Mouse (Mus musculus): ENCODE measurements around the gene Ahdc1. TPM values are rescaled to one million over a fixed set of nuclear protein-coding genes. Genes with fewer than 3 reads are reported as not detected.

The Ahdc1 gene
- polyA plus RNA-seq, 1 experiment = 58.2 TPM

- Histone ChIP-seq H3K4me3 (no peak overlapping the region), H3K79me2 (ENCODE audit: control insufficient read depth, insufficient read depth) (peaks cover 70% of the 10 kb centered on the region), H3K4me2 (ENCODE audit: low read depth) (no peak overlapping the region), H3K27me3 (ENCODE audit: control insufficient read depth, insufficient read depth, insufficient read length) (no peaks in the 10 kb centered on the region), H3K36me3 (ENCODE audit: control insufficient read depth, insufficient read depth) (no peaks in the 10 kb centered on the region), H3ac (ENCODE audit: control insufficient read depth, insufficient read length) (no peak overlapping the region)
- TF ChIP-seq POLR2AphosphoS2 (IDR thresholded peaks at IDR 0.05; ENCODE audit: insufficient read length, low read depth) (peak; percentile 3), MAX (IDR thresholded peaks at IDR 0.05; ENCODE audit: low read depth) (no peak)
These were observed 40.4 kb downstream of the Ahdc1 start for GRCm38 (mm10) chr4:133051550-133051865.

GRCm38 (mm10) chr4:133052029-133052745, 41.1 kb downstream of the Ahdc1 start:
- no peak overlapping the region for H3K4me2 ChIP-seq (ENCODE audit: low read depth)
- H3K4me3 ChIP-seq = no peak overlapping the region
- no peak overlapping the region for H3ac ChIP-seq (ENCODE audit: control insufficient read depth, insufficient read length)
- H3K79me2 ChIP-seq (ENCODE audit: control insufficient read depth, insufficient read depth) = peaks cover 64% of the 10 kb centered on the region
- H3K27me3 ChIP-seq (ENCODE audit: control insufficient read depth, insufficient read depth, insufficient read length) = no peaks in the 10 kb centered on the region
- TF ChIP-seq MYOD1 (IDR thresholded peaks at IDR 0.05; ENCODE audit: control insufficient read depth in 1 of 3, insufficient read length in 2 of 3, low read depth in 2 of 3) = no peak
- TF ChIP-seq TCF3 (IDR thresholded peaks at IDR 0.05; ENCODE audit: insufficient read length, low read depth) = no peak
- no peak for TF ChIP-seq REST (IDR thresholded peaks at IDR 0.05; ENCODE audit: insufficient read depth, insufficient read length)
- no peak for TF ChIP-seq POLR2A (IDR thresholded peaks at IDR 0.05; ENCODE audit: insufficient read length, low read depth)
- TF ChIP-seq CEBPB (IDR thresholded peaks at IDR 0.05; ENCODE audit: insufficient read depth, poor library complexity, severe bottlenecking) = no peak
- no peak for TF ChIP-seq MAX (IDR thresholded peaks at IDR 0.05; ENCODE audit: low read depth)
- no peaks in the 10 kb centered on the region for H3K36me3 ChIP-seq (ENCODE audit: control insufficient read depth, insufficient read depth)

GRCm38 (mm10) chr4:133052995-133053572, 42.0 kb downstream of the Ahdc1 start:
- peak overlapping the region; percentile 68 for H3K4me2 ChIP-seq (ENCODE audit: low read depth)
- no peak overlapping the region for H3K4me3 ChIP-seq
- H3K27me3 ChIP-seq (ENCODE audit: control insufficient read depth, insufficient read depth, insufficient read length) = no peaks in the 10 kb centered on the region
- H3K79me2 ChIP-seq (ENCODE audit: control insufficient read depth, insufficient read depth) = peaks cover 57% of the 10 kb centered on the region
- H3K36me3 ChIP-seq (ENCODE audit: control insufficient read depth, insufficient read depth) = peaks cover under 1% of the 10 kb centered on the region
- peak; percentile 31 for TF ChIP-seq POLR2A (IDR thresholded peaks at IDR 0.05; ENCODE audit: insufficient read length, low read depth)
- peak in 1 of 3 experiments; percentile 15 for TF ChIP-seq MYOG (IDR thresholded peaks at IDR 0.05; ENCODE audit: control insufficient read depth in 1 of 3, insufficient read depth in 1 of 3, insufficient read length in 2 of 3, low read depth in 2 of 3)
- no peak for TF ChIP-seq TCF12 (IDR thresholded peaks at IDR 0.05; ENCODE audit: insufficient read depth, poor library complexity, severe bottlenecking)
- peak in 1 of 3 experiments; percentile 63 for TF ChIP-seq MYOD1 (IDR thresholded peaks at IDR 0.05; ENCODE audit: control insufficient read depth in 1 of 3, insufficient read length in 2 of 3, low read depth in 2 of 3)
- H3ac ChIP-seq (ENCODE audit: control insufficient read depth, insufficient read length) = no peak overlapping the region

- Histone ChIP-seq H3K4me3 (no peak overlapping the region), H3K36me3 (ENCODE audit: control insufficient read depth, insufficient read depth) (peaks cover 4% of the 10 kb centered on the region), H3K79me2 (ENCODE audit: control insufficient read depth, insufficient read depth) (peaks cover 53% of the 10 kb centered on the region), H3K4me2 (ENCODE audit: low read depth) (peak overlapping the region; percentile 68), H3ac (ENCODE audit: control insufficient read depth, insufficient read length) (no peak overlapping the region), H3K27me3 (ENCODE audit: control insufficient read depth, insufficient read depth, insufficient read length) (no peaks in the 10 kb centered on the region)
- TF ChIP-seq USF1 (IDR thresholded peaks at IDR 0.05; ENCODE audit: low read depth) (peak; percentile 20), TCF12 (IDR thresholded peaks at IDR 0.05; ENCODE audit: insufficient read depth, poor library complexity, severe bottlenecking) (peak; percentile 86), SRF (IDR thresholded peaks at IDR 0.05; ENCODE audit: control insufficient read depth, insufficient read length, low read depth) (no peak), POLR2AphosphoS2 (IDR thresholded peaks at IDR 0.05; ENCODE audit: insufficient read length, low read depth) (no peak), MAX (IDR thresholded peaks at IDR 0.05; ENCODE audit: low read depth) (no peak), CEBPB (IDR thresholded peaks at IDR 0.05; ENCODE audit: insufficient read depth, poor library complexity, severe bottlenecking) (no peak), MYOD1 (IDR thresholded peaks at IDR 0.05; ENCODE audit: control insufficient read depth in 1 of 3, insufficient read length in 2 of 3, low read depth in 2 of 3) (peak; percentile 37 to 78 (median 65)), TCF3 (IDR thresholded peaks at IDR 0.05; ENCODE audit: insufficient read length, low read depth) (no peak), MYOG (IDR thresholded peaks at IDR 0.05; ENCODE audit: control insufficient read depth in 1 of 3, insufficient read depth in 1 of 3, insufficient read length in 2 of 3, low read depth in 2 of 3) (peak; percentile 45 to 84 (median 74)), POLR2A (IDR thresholded peaks at IDR 0.05; ENCODE audit: insufficient read length, low read depth) (no peak), E2F4 (IDR thresholded peaks at IDR 0.05; ENCODE audit: insufficient read depth) (no peak), REST (IDR thresholded peaks at IDR 0.05; ENCODE audit: insufficient read depth, insufficient read length) (no peak)
These were observed 43.5 kb downstream of the Ahdc1 start for GRCm38 (mm10) chr4:133054530-133054929.

- peak overlapping the region; percentile 68 for H3K4me2 ChIP-seq (ENCODE audit: low read depth)
- no peak overlapping the region for H3ac ChIP-seq (ENCODE audit: control insufficient read depth, insufficient read length)
- H3K4me3 ChIP-seq = peak overlapping the region; percentile 16
- TF ChIP-seq POLR2A (IDR thresholded peaks at IDR 0.05; ENCODE audit: insufficient read length, low read depth) (peak; percentile 4), CEBPB (IDR thresholded peaks at IDR 0.05; ENCODE audit: insufficient read depth, poor library complexity, severe bottlenecking) (no peak), MYOG (IDR thresholded peaks at IDR 0.05; ENCODE audit: control insufficient read depth in 1 of 3, insufficient read depth in 1 of 3, insufficient read length in 2 of 3, low read depth in 2 of 3) (peak in 2 of 3 experiments; percentile 56 to 85), MYOD1 (IDR thresholded peaks at IDR 0.05; ENCODE audit: control insufficient read depth in 1 of 3, insufficient read length in 2 of 3, low read depth in 2 of 3) (peak in 2 of 3 experiments; percentile 19 to 72), SRF (IDR thresholded peaks at IDR 0.05; ENCODE audit: control insufficient read depth, insufficient read length, low read depth) (no peak)
- H3K79me2 ChIP-seq (ENCODE audit: control insufficient read depth, insufficient read depth) = peaks cover 51% of the 10 kb centered on the region
- H3K27me3 ChIP-seq (ENCODE audit: control insufficient read depth, insufficient read depth, insufficient read length) = no peaks in the 10 kb centered on the region
- H3K36me3 ChIP-seq (ENCODE audit: control insufficient read depth, insufficient read depth) = peaks cover 6% of the 10 kb centered on the region
These were observed 44.3 kb downstream of the Ahdc1 start for GRCm38 (mm10) chr4:133055163-133055951.

Data from myocyte (in vitro differentiated cells).